Mouse (Mus musculus) megakaryocyte, embryonic 14.5 days (primary cell): Measurements from ENCODE around the gene Abca13. TPM values are rescaled to one million over a fixed set of nuclear protein-coding genes. Genes with fewer than 3 reads are reported as not detected.
"Not testable (repeated sequence)": the region's sequence is repeated elsewhere in the genome, so short reads cannot be mapped to it uniquely, and the experiment has no call there.

Experiments
- H3K27me3 ChIP-seq: replicated peaks from 2 replicates; pipeline ENCODE3; 2012; ENCODE audit warnings: inconsistent platforms
- H3K36me3 ChIP-seq: replicated peaks from 2 replicates; pipeline ENCODE3; 2012; ENCODE audit warnings: low read length, inconsistent platforms, mixed read lengths
- H3K4me1 ChIP-seq: 2 replicates; pipeline ENCODE4 v1.6.1; 2012; ENCODE audit warnings: inconsistent platforms
- H3K4me3 ChIP-seq: replicated peaks from 2 replicates; pipeline ENCODE3; 2012; ENCODE audit warnings: moderate library complexity, mild to moderate bottlenecking, inconsistent platforms
- H3K9me3 ChIP-seq: 2 replicates; pipeline ENCODE4 v1.6.1; 2012; ENCODE audit warnings: inconsistent platforms
- FLI1 ChIP-seq: IDR thresholded peaks from 2 replicates; pipeline ENCODE4 v1.6.1; 2012; ENCODE audit warnings: low read length, inconsistent platforms, mixed read lengths
- GATA1 ChIP-seq: IDR thresholded peaks from 3 replicates; pipeline ENCODE4 v1.6.1; 2012; ENCODE audit warnings: mixed read lengths, low read length, inconsistent platforms, borderline replicate concordance
- polyA plus RNA-seq: library from polyadenylated mRNA; stranded (reverse); fragments of >175 nt; gene quantifications from 2 replicates; pipeline ENCODE4 v1.2.3, GENCODE M21; 2012; ENCODE audit warnings: low replicate concordance; ENCODE audit not compliant: insufficient read depth

The Abca13 gene
- polyA plus RNA-seq, 1 experiment = not detected

DNA sequence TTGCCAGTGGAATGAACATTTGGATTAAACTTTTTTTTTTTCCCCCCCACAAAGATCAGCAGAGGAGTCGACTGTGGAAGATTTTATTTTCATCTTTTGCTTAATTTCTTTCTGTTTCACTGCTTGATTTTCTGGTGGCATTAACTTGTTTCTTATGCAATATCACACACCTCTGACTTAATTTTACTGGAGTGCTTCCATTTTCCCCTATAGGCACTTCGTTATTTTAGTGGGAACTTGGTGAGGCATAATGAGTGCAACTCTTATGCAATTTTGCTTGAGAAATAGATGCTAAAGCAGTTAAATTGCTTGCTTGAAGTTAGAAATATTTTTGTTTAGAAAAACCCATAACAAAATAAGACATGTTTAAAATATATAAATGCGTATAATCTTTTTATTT is 94.0 kb downstream of the Abca13 start:
- no peak overlapping the region for H3K4me3 ChIP-seq
- no peaks in the 10 kb centered on the region for H3K36me3 ChIP-seq
- no peaks in the 10 kb centered on the region for H3K27me3 ChIP-seq
- TF ChIP-seq GATA1 = no peak
- no peak for TF ChIP-seq FLI1
- no peaks in the 10 kb centered on the region for H3K9me3 ChIP-seq
- no peaks in the 10 kb centered on the region for H3K4me1 ChIP-seq

DNA sequence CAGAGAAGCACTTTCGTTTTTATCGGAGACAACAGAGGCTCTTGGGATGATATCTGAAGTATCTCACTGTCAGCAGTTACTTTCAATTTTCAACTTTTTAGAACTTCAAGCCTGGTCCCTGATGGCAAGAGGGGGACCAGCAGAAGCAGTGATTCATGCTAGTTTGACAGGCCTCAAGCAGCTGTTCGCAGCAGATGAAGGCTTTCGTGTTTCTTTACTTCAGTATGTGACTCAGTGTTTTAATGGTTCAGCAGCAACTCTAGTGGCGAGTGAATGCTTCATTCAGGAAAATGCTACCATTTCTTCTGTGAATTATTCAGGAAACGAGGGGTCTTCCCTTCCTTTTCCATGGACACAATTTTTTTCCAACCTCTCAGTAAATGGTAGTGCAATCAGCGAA is 99.4 kb downstream of the Abca13 start:
- TF ChIP-seq GATA1 = no peak
- TF ChIP-seq FLI1 = no peak
- no peaks in the 10 kb centered on the region for H3K36me3 ChIP-seq
- no peaks in the 10 kb centered on the region for H3K9me3 ChIP-seq
- no peaks in the 10 kb centered on the region for H3K4me1 ChIP-seq
- H3K27me3 ChIP-seq = no peaks in the 10 kb centered on the region
- no peak overlapping the region for H3K4me3 ChIP-seq

DNA sequence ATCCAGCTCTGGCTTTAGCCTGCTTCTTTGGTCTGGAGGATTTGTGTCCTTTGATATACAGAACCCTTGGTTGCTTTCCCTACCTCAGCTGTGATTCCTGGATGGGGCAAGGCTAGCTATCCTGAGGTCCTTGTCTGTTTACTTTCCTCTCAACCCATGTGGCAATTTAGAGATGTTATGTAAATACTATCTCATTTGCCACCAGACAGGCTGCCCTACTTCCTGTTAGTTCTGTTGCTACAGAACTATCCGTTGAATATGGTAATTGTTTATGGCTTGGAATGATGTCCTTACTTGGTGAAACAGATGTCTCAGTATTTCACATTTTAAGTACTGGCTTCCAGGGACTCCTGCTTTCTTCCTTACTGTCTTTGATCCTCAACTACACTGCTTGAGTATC is 107.9 kb downstream of the Abca13 start:
- TF ChIP-seq GATA1 (no peak), FLI1 (no peak)
- no peaks in the 10 kb centered on the region for H3K36me3 ChIP-seq
- H3K27me3 ChIP-seq = no peaks in the 10 kb centered on the region
- H3K9me3 ChIP-seq = no peaks in the 10 kb centered on the region
- H3K4me3 ChIP-seq = no peak overlapping the region
- no peaks in the 10 kb centered on the region for H3K4me1 ChIP-seq

DNA sequence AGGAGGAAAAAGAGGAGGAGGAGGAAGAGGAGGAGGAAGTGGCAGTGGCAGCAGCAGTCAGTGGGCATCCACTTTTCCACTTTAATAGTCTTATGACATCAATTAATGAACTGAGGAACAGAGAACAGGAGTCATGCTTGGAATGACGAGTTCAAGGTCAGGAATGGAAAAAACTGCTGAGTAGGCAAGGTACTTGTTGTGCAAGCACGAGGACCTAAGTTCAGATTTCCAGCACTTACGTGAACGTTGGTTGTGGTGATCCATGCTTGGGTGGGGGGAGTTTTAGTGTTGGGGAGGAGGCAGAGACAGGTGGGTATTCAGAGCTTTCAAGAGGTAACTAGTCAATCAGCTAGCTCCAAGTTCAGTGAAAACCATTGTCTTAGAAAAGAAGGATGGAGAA is 113.7 kb downstream of the Abca13 start:
- TF ChIP-seq GATA1 (no peak), FLI1 (no peak)
- peaks cover 7% of the 10 kb centered on the region for H3K9me3 ChIP-seq

DNA sequence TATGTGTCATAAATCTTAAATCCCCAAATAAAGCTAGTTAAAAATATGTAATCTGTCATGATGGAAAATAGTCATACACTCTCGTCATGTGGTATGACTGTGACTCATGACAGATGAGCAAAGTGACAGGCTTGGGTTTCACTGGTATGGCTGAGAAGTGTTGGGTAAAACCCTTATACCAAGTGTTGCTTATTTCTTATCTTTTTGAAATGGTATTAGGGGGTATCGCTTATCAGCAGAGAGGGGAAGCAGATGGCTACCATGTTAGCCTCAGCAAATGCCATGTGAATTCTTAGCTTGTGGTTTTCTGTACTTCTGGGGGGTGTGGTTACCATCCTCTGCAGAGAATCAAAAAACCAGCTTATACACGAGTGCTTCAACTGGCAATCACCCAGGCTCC is 124.8 kb downstream of the Abca13 start:
- H3K27me3 ChIP-seq = peaks cover 3% of the 10 kb centered on the region
- H3K4me3 ChIP-seq = no peak overlapping the region
- no peaks in the 10 kb centered on the region for H3K36me3 ChIP-seq
- no peaks in the 10 kb centered on the region for H3K9me3 ChIP-seq
- H3K4me1 ChIP-seq = no peaks in the 10 kb centered on the region
- TF ChIP-seq FLI1 (no peak), GATA1 (no peak)

More for the DNA sequence above, 113.7 kb downstream of the Abca13 start:
- Histone ChIP-seq H3K4me3 (no peak overlapping the region), H3K36me3 (no peaks in the 10 kb centered on the region), H3K27me3 (no peaks in the 10 kb centered on the region), H3K4me1 (no peaks in the 10 kb centered on the region)

DNA sequence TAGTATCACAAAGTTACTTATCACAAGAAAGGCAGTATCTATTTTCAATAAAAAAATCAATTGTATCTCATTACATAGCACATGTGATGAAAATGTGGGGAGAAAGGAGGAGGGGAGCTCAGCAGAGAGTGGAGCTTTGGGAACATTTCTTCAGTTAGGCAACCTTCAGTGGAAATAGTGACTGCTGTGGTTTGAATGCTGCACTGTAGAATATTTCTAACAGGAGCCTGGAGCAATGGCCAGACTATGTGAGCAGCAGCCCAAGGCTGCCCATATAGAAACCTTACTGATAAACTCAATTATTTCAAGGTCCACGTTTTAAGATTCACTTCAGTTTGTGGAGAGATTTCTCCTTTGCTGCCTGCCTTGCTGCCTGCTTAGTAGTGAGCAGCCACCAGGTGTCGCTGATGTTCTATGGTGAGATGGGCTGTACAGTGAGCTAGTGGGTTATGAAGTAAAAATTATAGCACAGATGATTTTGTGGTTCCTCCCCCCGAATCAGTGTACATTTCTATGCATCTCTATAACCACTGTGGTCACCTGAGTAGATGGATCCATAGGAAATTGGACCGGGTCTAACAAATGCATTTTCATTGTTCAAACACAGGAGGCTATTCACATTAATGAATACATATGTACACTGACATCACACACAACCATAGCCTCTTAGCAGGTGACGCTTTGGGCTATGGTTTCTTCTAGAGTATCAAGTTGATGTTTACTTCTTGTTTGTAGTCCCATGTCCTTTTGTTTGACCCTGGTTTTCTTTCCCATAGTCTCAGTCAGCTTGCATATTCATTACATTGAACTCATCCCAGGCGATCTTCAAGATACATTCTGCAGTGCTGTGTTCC is 125.6 kb downstream of the Abca13 start:
- H3K36me3 ChIP-seq = no peaks in the 10 kb centered on the region
- no peak overlapping the region for H3K4me3 ChIP-seq
- TF ChIP-seq FLI1 (no peak), GATA1 (no peak)
- H3K9me3 ChIP-seq = no peaks in the 10 kb centered on the region
- H3K27me3 ChIP-seq = peaks cover 3% of the 10 kb centered on the region
- H3K4me1 ChIP-seq = no peaks in the 10 kb centered on the region

DNA sequence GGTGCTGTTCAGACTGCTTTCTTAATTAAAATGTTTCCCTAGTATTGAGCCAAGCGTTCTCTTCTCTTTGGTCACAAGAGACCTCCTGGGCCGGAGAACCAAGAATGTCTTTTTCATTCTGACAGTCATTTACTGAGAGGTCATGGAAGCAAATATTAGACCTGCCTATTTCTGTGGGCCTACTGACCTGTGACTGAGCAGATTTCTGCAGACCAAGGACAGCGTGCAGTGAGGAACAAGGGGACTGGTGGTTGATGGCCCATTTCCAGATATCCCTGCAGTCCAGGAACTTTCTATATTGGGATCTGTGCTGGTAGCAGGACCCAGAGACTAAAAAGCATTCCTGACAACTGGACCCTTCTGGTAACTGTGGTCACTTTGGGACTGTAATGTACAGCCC is 146.4 kb downstream of the Abca13 start:
- Histone ChIP-seq H3K27me3 (no peaks in the 10 kb centered on the region), H3K9me3 (no peaks in the 10 kb centered on the region), H3K36me3 (no peaks in the 10 kb centered on the region), H3K4me3 (no peak overlapping the region), H3K4me1 (no peaks in the 10 kb centered on the region)
- TF ChIP-seq FLI1 (no peak), GATA1 (no peak)

DNA sequence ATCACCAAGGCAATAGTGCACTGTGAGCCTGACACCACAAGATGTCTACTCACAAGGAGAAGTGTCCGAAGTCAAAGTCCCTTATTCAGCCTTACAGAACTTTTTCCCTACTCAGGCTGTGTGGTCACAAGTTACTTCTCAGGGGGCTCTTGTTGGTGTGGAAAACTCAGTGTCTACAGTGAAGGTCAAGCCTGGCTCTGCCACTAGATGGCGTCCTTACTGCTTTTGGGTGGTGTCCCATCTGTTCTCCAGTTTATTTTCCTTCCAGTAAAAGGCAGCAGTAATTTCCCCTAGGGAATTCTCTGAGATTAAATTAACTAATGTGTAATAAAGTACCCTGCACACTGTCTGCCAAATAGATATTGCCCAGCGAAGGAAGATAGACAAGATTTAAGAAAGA is 156.0 kb downstream of the Abca13 start:
- Histone ChIP-seq H3K9me3 (no peaks in the 10 kb centered on the region), H3K36me3 (no peaks in the 10 kb centered on the region), H3K27me3 (no peaks in the 10 kb centered on the region), H3K4me1 (no peaks in the 10 kb centered on the region), H3K4me3 (no peak overlapping the region)
- TF ChIP-seq FLI1 (no peak), GATA1 (no peak)

DNA sequence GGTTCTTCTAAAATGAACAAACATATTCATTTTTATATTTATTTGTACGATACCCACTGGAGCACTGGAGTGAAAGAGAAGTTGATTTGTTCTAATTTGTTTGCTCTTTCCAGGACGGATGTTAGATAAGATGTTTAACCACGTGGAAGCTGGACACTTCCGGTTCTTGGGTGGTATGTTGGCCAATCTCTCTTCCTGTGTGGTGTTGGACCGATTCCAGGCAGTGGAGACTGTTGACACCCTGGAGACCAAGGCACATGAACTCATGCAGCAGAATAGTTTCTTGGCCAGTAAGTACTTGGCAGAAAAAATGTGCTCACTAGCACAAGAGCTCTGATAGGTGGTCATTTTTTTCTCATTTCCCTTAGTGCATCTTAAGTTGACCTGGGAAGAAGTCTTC is 181.4 kb downstream of the Abca13 start:
- no peaks in the 10 kb centered on the region for H3K36me3 ChIP-seq
- no peaks in the 10 kb centered on the region for H3K9me3 ChIP-seq
- H3K4me1 ChIP-seq = peaks cover 7% of the 10 kb centered on the region
- no peak overlapping the region for H3K4me3 ChIP-seq
- H3K27me3 ChIP-seq = no peaks in the 10 kb centered on the region
- TF ChIP-seq FLI1 = no peak
- TF ChIP-seq GATA1 = no peak

DNA sequence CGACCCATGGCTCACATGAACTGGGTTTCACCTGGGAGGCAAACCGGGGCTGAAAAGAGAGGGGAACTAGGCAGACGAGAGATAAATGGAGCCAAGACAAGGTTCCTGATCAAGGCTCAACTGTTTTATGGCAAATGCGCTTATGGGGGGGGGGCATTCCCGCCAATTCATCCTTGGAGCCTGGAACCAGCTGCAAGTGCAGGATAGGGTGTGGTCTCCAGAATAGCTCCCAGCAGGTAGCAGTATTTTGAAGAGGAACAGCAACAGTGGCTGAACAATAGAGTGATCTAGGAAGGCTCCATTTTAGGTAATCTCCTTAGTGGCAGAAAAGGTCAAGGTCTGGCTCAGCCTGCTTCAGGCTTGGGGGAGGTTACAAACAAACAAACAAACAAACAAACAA is 182.7 kb downstream of the Abca13 start:
- not testable (repeated sequence) for H3K9me3 ChIP-seq, H3K4me1 ChIP-seq, H3K27me3 ChIP-seq, H3K36me3 ChIP-seq, H3K4me3 ChIP-seq
